Mouse (Mus musculus): Measurements from ENCODE around the gene Bag6. TPM values are rescaled to one million over a fixed set of nuclear protein-coding genes. Genes with fewer than 3 reads are reported as not detected.
A peak's percentile ranks its signal among the peaks of the same experiment; 100 is the strongest.

Bag6 gene
- 75.5 and 79.5 TPM in 2 replicates for polyA plus RNA-seq (2014; fragmentation: Nextera tagmentation; extraction: Ambion mirVana)

DNA sequence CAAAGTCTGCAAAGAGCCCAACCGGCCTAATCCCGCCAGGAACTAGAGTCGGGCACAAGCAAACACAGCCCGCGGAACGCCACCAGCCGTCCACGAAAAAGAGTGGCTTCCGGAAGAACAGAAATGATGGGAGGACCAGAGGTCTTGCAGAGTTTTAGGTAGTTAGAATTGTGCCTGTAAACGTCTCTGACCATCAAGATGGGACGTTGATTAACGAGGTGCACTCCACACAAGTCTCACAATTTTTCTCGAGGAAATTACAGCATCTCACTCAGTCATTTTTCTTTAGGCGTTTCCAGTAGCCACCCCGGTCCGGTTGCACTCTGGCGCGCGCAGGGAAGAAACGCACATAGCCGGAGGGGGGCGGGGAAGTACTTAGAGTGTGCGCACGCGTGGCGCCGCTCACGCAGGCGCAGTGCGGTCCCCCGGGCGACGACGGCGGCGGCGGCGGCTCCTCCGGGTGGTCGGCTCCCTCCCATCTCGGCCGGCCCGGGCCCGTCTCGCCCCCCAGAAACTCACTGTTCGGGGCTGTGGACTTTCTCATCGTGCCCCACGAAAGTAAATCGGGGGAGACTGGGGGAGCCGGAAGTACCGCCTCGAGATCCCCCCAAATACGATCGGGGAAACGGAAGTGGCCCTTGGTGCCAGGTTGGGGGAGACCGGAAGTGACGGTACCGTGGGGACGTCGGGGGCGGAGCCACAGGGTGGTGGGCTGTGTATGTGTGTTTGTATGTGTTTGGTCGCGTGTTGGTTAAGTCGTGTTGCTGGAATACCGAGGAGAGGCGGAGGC lies at the start of gene Bag6:
Gene Bag6, plus strand, starts transcription at position 378 of the 790 bp plus-strand sequence.
- 1% methylated on average over 66 of the region's 66 CpGs for WGBS
- Histone ChIP-seq H3K9ac (ENCODE audit: low read length) (peak within 1 kb of the TSS; percentile 86), H3K27me3 (replicated peaks; ENCODE audit: control insufficient read depth, insufficient read depth, low read length) (no peaks in the 10 kb centered on the region), H3K36me3 (ENCODE audit: control insufficient read depth, insufficient read depth, low read length) (peaks cover 25% of the 10 kb centered on the region), H3K4me3 (ENCODE audit: low read depth, low read length) (peak within 1 kb of the TSS; percentile 80), H3K9me3 (ENCODE audit: control insufficient read depth, low read length) (no peaks in the 10 kb centered on the region), H3K4me2 (ENCODE audit: low read length) (peak within 1 kb of the TSS; percentile 93), H3K4me1 (replicated peaks; ENCODE audit: control insufficient read depth, insufficient read depth, low read length) (peaks cover 13% of the 10 kb centered on the region), H3K27ac (ENCODE audit: low read depth) (peak within 1 kb of the TSS; percentile 97)
- ATAC-seq (replicated peaks; ENCODE audit: low FRiP score, low TSS enrichment, low read depth) (peak; percentile 89), DNase-seq (ENCODE audit: low spot score) (peak; percentile 98)

DNA sequence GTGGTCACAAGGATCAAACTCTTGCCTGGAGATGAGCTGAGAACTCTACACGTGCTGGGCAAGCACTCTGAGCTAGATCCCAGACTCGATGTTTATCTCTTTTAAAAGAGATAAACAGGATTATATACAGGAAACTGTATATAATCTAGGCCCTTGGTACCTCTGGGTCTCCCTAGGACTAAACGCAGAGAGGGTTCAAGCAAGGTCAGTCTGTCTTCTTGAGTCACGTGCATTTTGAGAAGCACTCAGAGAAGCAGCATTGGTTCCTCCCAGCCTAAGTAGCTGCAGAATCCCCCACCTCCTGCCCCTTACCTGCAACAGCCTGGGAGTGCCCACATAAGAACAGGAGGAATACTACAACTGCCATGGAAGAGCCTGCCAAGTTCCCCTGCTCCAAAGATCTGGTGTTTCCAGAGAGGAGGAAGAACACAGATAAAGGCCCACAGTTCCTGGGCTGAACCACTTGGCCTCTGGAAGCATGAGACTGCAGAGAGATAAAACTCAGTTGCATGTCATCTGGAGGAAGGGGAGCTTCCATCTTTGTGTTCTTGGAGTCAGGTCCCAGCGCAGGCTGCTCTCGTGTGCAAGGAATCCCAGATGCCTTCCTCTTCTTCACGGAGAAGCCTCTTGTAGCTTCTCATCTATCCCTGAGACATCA lies 49.6 kb upstream of the Bag6 start, which contains the start of gene Ly6g6f:
Gene Ly6g6f, minus strand, starts transcription at position 403 of the 658 bp plus-strand sequence.
- no peak within 1 kb of the TSS for H3K4me2 ChIP-seq (ENCODE audit: low read length)
- WGBS: 67% methylated on average over 7 of the region's 7 CpGs
- no peaks in the 10 kb centered on the region for H3K36me3 ChIP-seq (ENCODE audit: control insufficient read depth, insufficient read depth, low read length)
- DNase-seq (ENCODE audit: low spot score) (no peak), ATAC-seq (replicated peaks; ENCODE audit: low FRiP score, low TSS enrichment, low read depth) (no peak)
- no peaks in the 10 kb centered on the region for H3K9me3 ChIP-seq (ENCODE audit: control insufficient read depth, low read length)
- H3K27me3 ChIP-seq (replicated peaks; ENCODE audit: control insufficient read depth, insufficient read depth, low read length): no peaks in the 10 kb centered on the region
- peaks cover 6% of the 10 kb centered on the region; the same call in 1 of the 2 replicates for H3K4me1 ChIP-seq (replicated peaks; ENCODE audit: control insufficient read depth, insufficient read depth, low read length)
- no peak within 1 kb of the TSS for H3K4me3 ChIP-seq (ENCODE audit: low read depth, low read length)
- no peak within 1 kb of the TSS for H3K27ac ChIP-seq (ENCODE audit: low read depth)
- no peak within 1 kb of the TSS for H3K9ac ChIP-seq (ENCODE audit: low read length)

DNA sequence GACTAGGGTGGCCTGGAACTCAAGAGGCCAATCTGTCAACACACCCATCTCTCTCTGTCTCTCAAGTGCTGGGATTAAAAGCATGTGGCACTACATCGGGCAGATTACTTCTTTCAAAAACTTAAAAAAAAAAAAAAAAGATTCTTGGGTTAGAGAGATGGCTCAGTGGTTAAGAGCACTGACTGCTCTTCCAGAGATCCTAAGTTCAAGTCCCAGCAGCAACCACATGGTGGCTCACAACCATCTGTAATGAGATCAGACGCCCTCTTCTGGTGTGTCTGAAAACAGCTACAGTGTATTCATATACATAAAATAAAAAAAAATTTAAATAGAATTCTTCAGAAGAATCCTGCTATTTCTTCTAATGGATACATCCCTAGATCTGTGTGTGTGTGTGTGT lies 46.8 kb upstream of the Bag6 start:
- Histone ChIP-seq H3K4me2 (ENCODE audit: low read length) (no peak overlapping the region), H3K9me3 (ENCODE audit: control insufficient read depth, low read length) (no peaks in the 10 kb centered on the region), H3K27ac (ENCODE audit: low read depth) (no peak overlapping the region), H3K4me1 (replicated peaks; ENCODE audit: control insufficient read depth, insufficient read depth, low read length) (peaks cover 11% of the 10 kb centered on the region; the same call in 1 of the 2 replicates), H3K27me3 (replicated peaks; ENCODE audit: control insufficient read depth, insufficient read depth, low read length) (no peaks in the 10 kb centered on the region), H3K36me3 (ENCODE audit: control insufficient read depth, insufficient read depth, low read length) (peaks cover 22% of the 10 kb centered on the region), H3K9ac (ENCODE audit: low read length) (no peak overlapping the region), H3K4me3 (ENCODE audit: low read depth, low read length) (no peak overlapping the region)
- WGBS: 62% methylated on average over 2 of the region's 2 CpGs
- DNase-seq (ENCODE audit: low spot score) (no peak), ATAC-seq (replicated peaks; ENCODE audit: low FRiP score, low TSS enrichment, low read depth) (no peak)

DNA sequence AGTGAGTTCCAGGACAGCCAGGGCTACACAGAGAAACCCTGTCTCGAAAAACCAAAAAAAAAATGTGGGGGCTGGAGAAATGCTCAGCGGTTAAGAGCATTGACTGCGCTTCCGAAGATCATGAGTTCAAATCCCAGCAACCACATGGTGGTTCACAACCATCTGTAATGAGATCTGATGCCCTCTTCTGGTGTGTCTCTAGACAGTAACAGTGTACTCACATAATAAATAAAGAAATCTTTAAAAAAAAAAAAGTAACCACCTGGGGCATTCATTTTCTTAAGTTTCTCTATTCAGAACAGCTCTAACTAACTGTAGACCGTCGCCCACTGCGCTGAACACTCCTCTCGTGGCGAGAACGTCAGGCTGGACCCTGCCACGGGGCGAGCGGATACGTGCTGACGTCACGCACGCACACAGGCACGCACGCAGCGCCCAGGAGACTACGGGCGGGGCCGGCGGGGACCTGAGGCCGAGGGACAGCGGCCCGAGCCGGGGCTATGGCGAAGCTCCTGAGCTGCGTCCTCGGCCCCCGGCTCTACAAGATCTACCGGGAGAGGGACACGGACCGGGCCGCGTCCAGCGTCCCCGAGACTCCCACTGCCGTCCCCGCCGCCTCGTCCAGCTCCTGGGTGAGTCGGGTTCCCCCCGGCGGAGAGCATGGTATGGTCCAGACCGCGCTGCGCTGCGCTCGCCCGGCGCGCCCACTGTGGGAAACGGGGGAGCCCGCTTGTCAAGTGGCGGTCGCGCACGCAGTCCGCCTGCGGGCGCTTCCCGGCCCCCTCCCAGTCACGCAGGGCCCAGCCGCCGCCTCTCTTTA lies 45.9 kb upstream of the Bag6 start, which contains the start of gene Abhd16a:
Gene Abhd16a, plus strand, starts transcription at position 439 of the 820 bp plus-strand sequence.
- ATAC-seq (replicated peaks; ENCODE audit: low FRiP score, low TSS enrichment, low read depth): peak; percentile 96
- Histone ChIP-seq H3K4me2 (ENCODE audit: low read length) (peak within 1 kb of the TSS; percentile 84), H3K27ac (ENCODE audit: low read depth) (peak within 1 kb of the TSS; percentile 98), H3K4me1 (replicated peaks; ENCODE audit: control insufficient read depth, insufficient read depth, low read length) (peaks cover 11% of the 10 kb centered on the region; the same call in 1 of the 2 replicates), H3K27me3 (replicated peaks; ENCODE audit: control insufficient read depth, insufficient read depth, low read length) (no peaks in the 10 kb centered on the region), H3K9ac (ENCODE audit: low read length) (peak within 1 kb of the TSS; percentile 89), H3K36me3 (ENCODE audit: control insufficient read depth, insufficient read depth, low read length) (peaks cover 29% of the 10 kb centered on the region), H3K9me3 (ENCODE audit: control insufficient read depth, low read length) (no peaks in the 10 kb centered on the region), H3K4me3 (ENCODE audit: low read depth, low read length) (peak within 1 kb of the TSS; percentile 62)
- 4% methylated on average over 58 of the region's 67 CpGs for WGBS
- DNase-seq (ENCODE audit: low spot score): peak; percentile 97

DNA sequence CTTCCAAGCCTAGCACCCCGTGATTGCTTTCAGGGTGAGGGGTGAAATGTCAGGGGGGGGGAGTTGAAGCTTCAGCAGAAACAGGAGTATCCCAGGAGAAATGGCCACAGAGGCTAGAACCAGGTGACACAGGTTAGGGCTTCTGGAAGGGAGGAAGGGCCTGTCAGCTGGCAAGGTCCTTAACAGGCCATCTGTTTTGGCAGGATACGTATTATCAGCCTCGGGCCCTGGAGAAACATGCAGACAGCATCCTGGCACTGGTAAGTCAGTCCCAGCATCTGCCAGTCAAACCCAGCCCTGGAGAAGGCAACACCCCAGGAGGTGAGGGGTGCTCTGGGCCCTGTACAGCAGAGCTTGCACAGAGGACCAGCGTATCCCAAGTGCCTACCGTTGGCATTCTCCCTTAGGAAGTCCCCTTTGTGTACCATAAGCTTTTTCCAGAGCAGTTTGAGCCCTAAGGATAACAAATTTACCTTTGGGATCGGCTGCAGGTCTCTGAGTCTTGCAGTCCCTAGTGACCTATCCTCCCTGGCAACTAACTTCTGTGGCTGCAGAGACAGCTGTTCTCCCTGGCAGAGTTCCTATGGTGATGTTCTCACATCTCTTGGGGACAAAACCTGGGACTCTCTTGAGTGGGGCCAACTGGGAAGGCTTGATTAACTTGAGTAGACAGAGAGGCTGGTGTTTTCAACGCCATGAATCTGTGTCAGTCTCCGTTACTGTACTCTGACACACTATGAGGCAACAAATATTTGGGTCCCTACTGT lies 44.6 kb upstream of the Bag6 start:
- DNase-seq (ENCODE audit: low spot score) (no peak), ATAC-seq (replicated peaks; ENCODE audit: low FRiP score, low TSS enrichment, low read depth) (no peak)
- H3K4me2 ChIP-seq (ENCODE audit: low read length): peak overlapping the region; percentile 84
- H3K4me1 ChIP-seq (replicated peaks; ENCODE audit: control insufficient read depth, insufficient read depth, low read length): peaks cover 11% of the 10 kb centered on the region; the same call in 1 of the 2 replicates
- H3K27ac ChIP-seq (ENCODE audit: low read depth): no peak overlapping the region
- H3K9me3 ChIP-seq (ENCODE audit: control insufficient read depth, low read length): no peaks in the 10 kb centered on the region
- peak overlapping the region; percentile 89 for H3K9ac ChIP-seq (ENCODE audit: low read length)
- H3K4me3 ChIP-seq (ENCODE audit: low read depth, low read length): peak overlapping the region; percentile 62
- H3K27me3 ChIP-seq (replicated peaks; ENCODE audit: control insufficient read depth, insufficient read depth, low read length): no peaks in the 10 kb centered on the region
- 71% methylated on average over 8 of the region's 8 CpGs for WGBS
- H3K36me3 ChIP-seq (ENCODE audit: control insufficient read depth, insufficient read depth, low read length): peaks cover 42% of the 10 kb centered on the region

DNA sequence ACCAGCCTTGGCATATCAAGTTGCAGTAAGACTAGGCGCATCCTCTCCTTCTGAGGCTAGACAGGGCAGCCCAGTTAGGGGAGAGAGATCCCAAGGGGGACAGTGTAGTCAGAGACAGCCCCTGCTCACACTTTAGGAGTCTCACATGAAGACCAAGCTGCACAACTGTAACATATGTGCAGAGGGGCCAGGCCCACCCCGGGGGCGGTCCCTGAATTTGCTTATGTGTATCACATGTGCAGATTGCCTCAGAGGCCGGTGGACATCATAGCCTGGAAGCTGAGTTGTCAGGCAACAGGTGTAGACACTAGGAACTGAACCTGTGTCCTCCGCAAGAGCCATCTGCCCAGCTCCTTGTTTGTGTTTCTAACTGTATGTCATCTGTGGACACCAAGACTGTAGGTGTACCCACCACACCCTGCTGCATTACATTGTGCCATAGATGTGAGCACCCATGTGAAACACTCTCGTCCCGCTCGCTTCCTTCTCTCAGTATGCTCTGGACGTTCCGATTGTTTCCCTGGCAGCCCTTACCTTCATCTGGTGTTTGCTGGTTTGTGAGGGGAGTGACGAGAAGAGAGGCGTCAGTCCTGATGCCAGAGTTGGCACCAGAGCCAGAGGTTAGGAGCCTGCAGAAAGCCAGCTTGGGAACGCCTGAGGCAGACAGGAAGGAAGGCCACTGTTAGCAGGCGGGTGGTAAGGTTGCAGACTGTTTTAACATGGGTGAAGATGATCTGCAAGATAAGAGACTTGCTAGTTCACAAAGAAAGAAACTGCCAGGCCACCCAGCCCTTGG lies 42.4 kb upstream of the Bag6 start:
- H3K4me3 ChIP-seq (ENCODE audit: low read depth, low read length): no peak overlapping the region
- H3K27me3 ChIP-seq (replicated peaks; ENCODE audit: control insufficient read depth, insufficient read depth, low read length): no peaks in the 10 kb centered on the region
- DNase-seq (ENCODE audit: low spot score): no peak
- no peak overlapping the region for H3K27ac ChIP-seq (ENCODE audit: low read depth)
- no peaks in the 10 kb centered on the region for H3K9me3 ChIP-seq (ENCODE audit: control insufficient read depth, low read length)
- H3K36me3 ChIP-seq (ENCODE audit: control insufficient read depth, insufficient read depth, low read length): peaks cover 60% of the 10 kb centered on the region
- 87% methylated on average over 14 of the region's 14 CpGs for WGBS
- H3K4me1 ChIP-seq (replicated peaks; ENCODE audit: control insufficient read depth, insufficient read depth, low read length): peaks cover 11% of the 10 kb centered on the region; the same call in 1 of the 2 replicates
- H3K9ac ChIP-seq (ENCODE audit: low read length): no peak overlapping the region
- H3K4me2 ChIP-seq (ENCODE audit: low read length): no peak overlapping the region
- ATAC-seq (replicated peaks; ENCODE audit: low FRiP score, low TSS enrichment, low read depth): no peak

DNA sequence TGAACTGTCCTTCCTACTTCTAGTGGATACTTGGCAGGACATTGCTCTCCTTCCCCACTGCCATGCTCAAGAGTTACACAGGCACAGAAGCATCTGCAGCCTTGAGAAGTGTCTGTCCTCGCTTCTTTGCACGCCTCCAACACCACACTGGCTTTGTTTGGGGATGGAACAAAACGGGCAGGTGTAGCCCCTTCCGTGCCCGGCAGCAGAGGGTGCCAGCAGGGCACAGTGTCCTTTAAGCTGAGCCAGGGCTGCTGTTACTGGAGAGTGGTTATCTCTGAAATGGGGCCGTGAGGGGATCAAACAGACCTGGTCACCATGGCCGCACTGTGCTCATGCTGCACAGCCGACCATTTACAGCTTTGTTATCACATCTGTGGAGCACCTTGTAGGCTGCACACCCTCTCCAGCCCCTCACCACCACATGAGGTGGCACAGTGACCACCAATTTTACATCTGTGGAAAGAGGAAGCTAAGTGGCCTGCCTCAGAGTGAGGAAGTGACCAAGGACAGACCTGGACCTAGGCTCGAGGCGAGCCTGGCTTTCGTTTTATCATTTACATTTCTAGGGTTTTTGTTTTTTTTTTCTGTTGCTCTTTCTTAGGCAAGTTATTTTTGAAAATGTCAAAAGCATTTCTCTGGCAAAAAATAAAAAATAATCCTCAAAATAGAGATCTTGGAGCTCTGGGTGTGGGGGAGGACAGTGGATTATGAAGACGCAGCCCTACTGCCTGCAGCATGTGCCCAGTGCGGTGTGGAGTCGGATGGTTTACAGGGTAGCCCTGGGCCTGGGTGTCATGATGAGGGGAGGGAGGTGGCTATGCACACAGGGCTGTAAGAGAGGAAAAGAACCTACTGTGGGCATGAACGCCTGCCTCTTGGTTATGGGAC lies 40.3 kb upstream of the Bag6 start:
- Histone ChIP-seq H3K4me2 (ENCODE audit: low read length) (no peak overlapping the region), H3K9me3 (ENCODE audit: control insufficient read depth, low read length) (no peaks in the 10 kb centered on the region), H3K9ac (ENCODE audit: low read length) (no peak overlapping the region), H3K4me3 (ENCODE audit: low read depth, low read length) (no peak overlapping the region), H3K27ac (ENCODE audit: low read depth) (no peak overlapping the region), H3K4me1 (replicated peaks; ENCODE audit: control insufficient read depth, insufficient read depth, low read length) (peaks cover 11% of the 10 kb centered on the region; the same call in 1 of the 2 replicates), H3K36me3 (ENCODE audit: control insufficient read depth, insufficient read depth, low read length) (peaks cover 82% of the 10 kb centered on the region), H3K27me3 (replicated peaks; ENCODE audit: control insufficient read depth, insufficient read depth, low read length) (no peaks in the 10 kb centered on the region)
- WGBS: 86% methylated on average over 15 of the region's 15 CpGs
- DNase-seq (ENCODE audit: low spot score) (no peak), ATAC-seq (replicated peaks; ENCODE audit: low FRiP score, low TSS enrichment, low read depth) (no peak)

All from intestine, embryonic 14.5 days (tissue).